Mouse (Mus musculus) MEL (cell line): Measurements from ENCODE around the gene Bora. TPM values are rescaled to one million over a fixed set of nuclear protein-coding genes. Genes with fewer than 3 reads are reported as not detected.
"Not testable (repeated sequence)": the region's sequence is repeated elsewhere in the genome, so short reads cannot be mapped to it uniquely, and the experiment has no call there.

Experiments
- DNase-seq: peaks from one replicate; pipeline ENCODE4 v3.0.0; 2011; ENCODE audit warnings: low read depth, low spot score
- H3K27ac ChIP-seq: 2 replicates; pipeline ENCODE4 v1.5.1; 2012; ENCODE audit warnings: low read depth, mild to moderate bottlenecking, control low read depth, low read length, moderate library complexity; ENCODE audit not compliant: control insufficient read depth
- H3K27me3 ChIP-seq, 2 experiments: fragments of 150-350 bp in 1 of 2; sonication (generic) in 1 of 2; 2 replicates each; pipeline ENCODE4 v1.6.1; 2012; ENCODE audit warnings: low read length in 2 of 2, mild to moderate bottlenecking in 2 of 2, improper control_type of control experiment in 1 of 2, moderate library complexity in 1 of 2; ENCODE audit not compliant: insufficient read depth in 2 of 2, control insufficient read depth in 1 of 2
- H3K36me3 ChIP-seq, 2 experiments: 2 replicates each; pipeline ENCODE4 v1.6.1; 2012 to 2014; ENCODE audit warnings: low read length in 2 of 2, improper control_type of control experiment in 1 of 2, inconsistent platforms in 1 of 2, mild to moderate bottlenecking in 1 of 2; ENCODE audit not compliant: insufficient read depth in 2 of 2, control insufficient read depth in 1 of 2
- H3K4me1 ChIP-seq, 2 experiments: fragments of 150-350 bp in 1 of 2; sonication (generic) in 1 of 2; 2 replicates each; pipeline ENCODE4 v1.6.1; 2012; ENCODE audit warnings: low read length in 2 of 2, improper control_type of control experiment in 1 of 2, mild to moderate bottlenecking in 1 of 2; ENCODE audit not compliant: insufficient read depth in 2 of 2, control insufficient read depth in 1 of 2
- H3K4me3 ChIP-seq, 2 experiments: fragments of 150-350 bp in 1 of 2; sonication (generic) in 1 of 2; 2 replicates each; pipeline ENCODE4 v1.5.1; 2012; ENCODE audit warnings: low read depth in 2 of 2, low read length in 2 of 2, mild to moderate bottlenecking in 2 of 2, moderate library complexity in 2 of 2, control low read depth in 1 of 2, improper control_type of control experiment in 1 of 2; ENCODE audit not compliant: control insufficient read depth in 1 of 2, insufficient read depth in 1 of 2
- H3K79me2 ChIP-seq: 2 replicates; pipeline ENCODE4 v1.6.1; 2012; ENCODE audit warnings: mild to moderate bottlenecking, low read length, moderate library complexity; ENCODE audit not compliant: control insufficient read depth, poor library complexity, insufficient read depth
- H3K9ac ChIP-seq: 2 replicates; pipeline ENCODE4 v1.6.1; 2012; ENCODE audit warnings: low read depth, mild to moderate bottlenecking, control low read depth, low read length, moderate library complexity; ENCODE audit not compliant: control insufficient read depth, poor library complexity, severe bottlenecking
- H3K9me3 ChIP-seq: fragments of 150-350 bp; sonication (generic); replicated peaks from 2 replicates; pipeline ENCODE4 v1.6.1; 2012; ENCODE audit warnings: mild to moderate bottlenecking, low read length, improper control_type of control experiment, moderate library complexity; ENCODE audit not compliant: insufficient read depth
- BHLHE40 ChIP-seq: IDR thresholded peaks from 2 replicates; pipeline ENCODE4 v1.6.1; 2012; ENCODE audit warnings: low read depth, mild to moderate bottlenecking, inconsistent platforms, low read length, improper control_type of control experiment, borderline replicate concordance
- CTCF ChIP-seq, 3 experiments: IDR thresholded peaks in 2 of 3; conservative IDR thresholded peaks in 1 of 3; 2 replicates each; pipeline ENCODE4 v1.5.1; 2011 to 2012; ENCODE audit warnings: low read length in 3 of 3, low read depth in 2 of 3, mild to moderate bottlenecking in 2 of 3, improper control_type of control experiment in 1 of 3, inconsistent platforms in 1 of 3, mixed read lengths in 1 of 3, moderate library complexity in 1 of 3; ENCODE audit not compliant: control insufficient read depth in 1 of 3, insufficient read depth in 1 of 3, poor library complexity in 1 of 3, severe bottlenecking in 1 of 3
- EP300 ChIP-seq, 2 experiments: IDR thresholded peaks; 2 replicates each; pipeline ENCODE4 v1.6.1; 2011; ENCODE audit warnings: improper control_type of control experiment in 2 of 2, low read length in 2 of 2, low read depth in 1 of 2, mild to moderate bottlenecking in 1 of 2
- ETS1 ChIP-seq: IDR thresholded peaks from 2 replicates; pipeline ENCODE4 v1.6.1; 2012; ENCODE audit warnings: low read depth, mild to moderate bottlenecking, inconsistent platforms, low read length, improper control_type of control experiment, moderate library complexity
- GABPA ChIP-seq: IDR thresholded peaks from 2 replicates; pipeline ENCODE4 v1.6.1; 2012; ENCODE audit warnings: low read depth, mild to moderate bottlenecking, inconsistent platforms, low read length, improper control_type of control experiment, moderate library complexity
- JUND ChIP-seq: IDR thresholded peaks from 2 replicates; pipeline ENCODE4 v1.6.1; 2011; ENCODE audit warnings: low read depth, mild to moderate bottlenecking, improper control_type of control experiment, low read length
- KAT2A ChIP-seq: conservative IDR thresholded peaks from 2 replicates; pipeline ENCODE4 v1.6.1; 2012; ENCODE audit warnings: low read depth, low read length, improper control_type of control experiment, inconsistent platforms
- MAX ChIP-seq: IDR thresholded peaks from 2 replicates; pipeline ENCODE4 v1.6.1; 2011; ENCODE audit warnings: low read length, improper control_type of control experiment
- MXI1 ChIP-seq: IDR thresholded peaks from 2 replicates; pipeline ENCODE4 v1.6.1; 2011; ENCODE audit warnings: mild to moderate bottlenecking, low read depth, low read length, improper control_type of control experiment
- MYC ChIP-seq: IDR thresholded peaks from 2 replicates; pipeline ENCODE4 v1.6.1; 2011; ENCODE audit warnings: low read depth, mild to moderate bottlenecking, low read length, improper control_type of control experiment, moderate library complexity
- NRF1 ChIP-seq: IDR thresholded peaks from 2 replicates; pipeline ENCODE4 v1.6.1; 2014; ENCODE audit warnings: low read depth, mild to moderate bottlenecking, inconsistent platforms, low read length, improper control_type of control experiment, moderate library complexity; ENCODE audit not compliant: poor library complexity, insufficient read depth, severe bottlenecking
- POLR2AphosphoS2 ChIP-seq: IDR thresholded peaks from 2 replicates; pipeline ENCODE4 v1.6.1; 2011; ENCODE audit warnings: low read length, improper control_type of control experiment
- RAD21 ChIP-seq: IDR thresholded peaks from 2 replicates; pipeline ENCODE4 v1.6.1; 2011; ENCODE audit warnings: mild to moderate bottlenecking, low read depth, low read length, improper control_type of control experiment
- RCOR1 ChIP-seq: IDR thresholded peaks from 2 replicates; pipeline ENCODE4 v1.6.1; 2012; ENCODE audit warnings: low read depth, mild to moderate bottlenecking, inconsistent platforms, low read length, improper control_type of control experiment
- SMC3 ChIP-seq: IDR thresholded peaks from 2 replicates; pipeline ENCODE4 v1.6.1; 2011; ENCODE audit warnings: low read depth, low read length, improper control_type of control experiment
- TCF12 ChIP-seq: IDR thresholded peaks from 2 replicates; pipeline ENCODE4 v1.6.1; 2014; ENCODE audit warnings: low read depth, mild to moderate bottlenecking, inconsistent platforms, low read length, improper control_type of control experiment, moderate library complexity
- UBTF ChIP-seq: IDR thresholded peaks from 2 replicates; pipeline ENCODE4 v1.6.1; 2012; ENCODE audit warnings: low read depth, mild to moderate bottlenecking, inconsistent platforms, low read length, improper control_type of control experiment, moderate library complexity, borderline replicate concordance; ENCODE audit not compliant: insufficient read depth
- USF2 ChIP-seq, 2 experiments: IDR thresholded peaks; 2 replicates each; pipeline ENCODE4 v1.6.1; 2011 to 2012; ENCODE audit warnings: improper control_type of control experiment in 2 of 2, low read length in 2 of 2, borderline replicate concordance in 1 of 2, inconsistent platforms in 1 of 2, low read depth in 1 of 2, mild to moderate bottlenecking in 1 of 2; ENCODE audit not compliant: insufficient read depth in 1 of 2
- ZMIZ1 ChIP-seq: IDR thresholded peaks from 2 replicates; pipeline ENCODE4 v1.6.1; 2012; ENCODE audit warnings: low read depth, mild to moderate bottlenecking, inconsistent platforms, low read length, improper control_type of control experiment, moderate library complexity
- ZNF384 ChIP-seq: IDR thresholded peaks from 2 replicates; pipeline ENCODE4 v1.6.1; 2012; ENCODE audit warnings: low read depth, mild to moderate bottlenecking, inconsistent platforms, low read length, improper control_type of control experiment
- polyA plus RNA-seq, 2 experiments: library from polyadenylated mRNA; stranded (reverse) in 1 of 2; unstranded in 1 of 2; fragments of >175 nt in 1 of 2; fragments of >200 nt in 1 of 2; gene quantifications; 2 replicates each; pipeline versions ENCODE4 v1.2.1 to v1.2.4; 2012; ENCODE audit warnings: low replicate concordance in 2 of 2, low read depth in 1 of 2; ENCODE audit not compliant: insufficient read length in 2 of 2, insufficient read depth in 1 of 2, missing spikeins in 1 of 2
- total RNA-seq: library from RNA; depleted of rRNA; stranded (reverse); fragments of 300-350 nt; gene quantifications from 2 replicates; pipeline ENCODE4 v1.2.3, GENCODE M21; 2012

The Bora gene
- total and polyA plus RNA-seq, 3 experiments = 32.6 to 71.2 (median 44.9) TPM

- Histone ChIP-seq H3K36me3 (peaks cover 0 to 19% of the 10 kb centered on the region in 2 experiments; a peak in 2 of 4 replicates), H3K27me3 (no peaks in the 10 kb centered on the region), H3K9ac (no peak overlapping the region), H3K79me2 (peaks cover 1% of the 10 kb centered on the region; the same call in 1 of the 2 replicates), H3K4me3 (no peak overlapping the region), H3K9me3 (no peaks in the 10 kb centered on the region), H3K27ac (no peak overlapping the region), H3K4me1 (no peaks in the 10 kb centered on the region)
- DNase-seq = no peak
- TF ChIP-seq KAT2A (no peak), GABPA (no peak), SMC3 (no peak), JUND (no peak)
Observed at GRCm38 (mm10) chr14:99032596-99032995, 13.4 kb upstream of the Bora start.

GRCm38 (mm10) chr14:99034851-99035250 is 11.2 kb upstream of the Bora start:
- not testable (repeated sequence) for H3K27ac ChIP-seq, H3K4me1 ChIP-seq, H3K4me3 ChIP-seq, H3K9me3 ChIP-seq, H3K79me2 ChIP-seq, H3K27me3 ChIP-seq, H3K9ac ChIP-seq, DNase-seq
- peaks cover 0 to 31% of the 10 kb centered on the region in 2 experiments; a peak in 2 of 4 replicates for H3K36me3 ChIP-seq

GRCm38 (mm10) chr14:99036039-99036438 is 10.0 kb upstream of the Bora start:
- Histone ChIP-seq H3K79me2 (peaks cover 7% of the 10 kb centered on the region), H3K4me1 (no peaks in the 10 kb centered on the region), H3K36me3 (peaks cover 2 to 40% of the 10 kb centered on the region in 2 experiments; a peak in 2 of 4 replicates), H3K27ac (no peak overlapping the region), H3K27me3 (no peaks in the 10 kb centered on the region), H3K9ac (no peak overlapping the region), H3K9me3 (no peaks in the 10 kb centered on the region), H3K4me3 (no peak overlapping the region)
- TF ChIP-seq TCF12 = no peak
- TF ChIP-seq USF2 (IDR thresholded peaks at IDR 0.05; ENCODE audit: borderline replicate concordance in 1 of 2, insufficient read depth in 1 of 2, low read depth in 1 of 2, low read length in 2 of 2) = no peak
- no peak for DNase-seq

- TF ChIP-seq MXI1 (no peak), POLR2AphosphoS2 (no peak), MAX (no peak), RAD21 (no peak), CTCF (IDR thresholded peaks at IDR 0.05 in 2 of 3, conservative IDR thresholded peaks at IDR 0.05 in 1 of 3; ENCODE audit: control insufficient read depth in 1 of 3, insufficient read depth in 1 of 3, low read depth in 2 of 3, low read length in 3 of 3, poor library complexity in 1 of 3, severe bottlenecking in 1 of 3) (no peak), ETS1 (no peak), TCF12 (no peak), EP300 (IDR thresholded peaks at IDR 0.05; ENCODE audit: low read depth in 1 of 2, low read length in 2 of 2) (no peak), RCOR1 (no peak), BHLHE40 (no peak), NRF1 (no peak), UBTF (no peak), ZMIZ1 (no peak), MYC (no peak), ZNF384 (no peak), JUND (no peak)
- H3K4me3 ChIP-seq = no peak overlapping the region
- peaks cover 21% of the 10 kb centered on the region for H3K79me2 ChIP-seq
- H3K9ac ChIP-seq = no peak overlapping the region
- no peaks in the 10 kb centered on the region for H3K27me3 ChIP-seq
- no peak overlapping the region for H3K27ac ChIP-seq
- no peaks in the 10 kb centered on the region for H3K9me3 ChIP-seq
- H3K4me1 ChIP-seq = peaks cover 2 to 9% of the 10 kb centered on the region in 2 experiments; a peak in 3 of 4 replicates
- no peak for DNase-seq
- peaks cover 11 to 43% of the 10 kb centered on the region in 2 experiments for H3K36me3 ChIP-seq
Observed at GRCm38 (mm10) chr14:99037703-99038102, 8.3 kb upstream of the Bora start.
